Mouse (Mus musculus) limb, embryonic 12.5 days (tissue): ENCODE measurements around the gene AC129217.1. TPM values are rescaled to one million over a fixed set of nuclear protein-coding genes. Genes with fewer than 3 reads are reported as not detected.

Experiments
- ATAC-seq: fragments of 200-750 bp; cut with Nextera tagmentation; 2 replicates; pipeline ENCODE4 v1.8.0; 2017; ENCODE audit warnings: low read depth, moderate TSS enrichment; ENCODE audit not compliant: insufficient number of reproducible peaks, insufficient read depth, low FRiP score, low TSS enrichment
- H3K27ac ChIP-seq: fragments of 300-500 bp; sonication (generic); 2 replicates; pipeline ENCODE4 v1.5.1; 2016; ENCODE audit warnings: mild to moderate bottlenecking, moderate library complexity
- H3K27me3 ChIP-seq: fragments of 300-500 bp; sonication (generic); 2 replicates; pipeline ENCODE4 v1.6.1; 2016; ENCODE audit warnings: mild to moderate bottlenecking, moderate library complexity
- H3K36me3 ChIP-seq: fragments of 300-500 bp; sonication (generic); 2 replicates; pipeline ENCODE4 v1.6.1; 2016; ENCODE audit warnings: mild to moderate bottlenecking, moderate library complexity
- H3K4me1 ChIP-seq: fragments of 300-500 bp; sonication (generic); replicated peaks from 2 replicates; pipeline ENCODE4 v1.6.1; 2016
- H3K4me2 ChIP-seq: fragments of 300-500 bp; sonication (generic); 2 replicates; pipeline ENCODE4 v1.6.1; 2016; ENCODE audit warnings: mild to moderate bottlenecking, moderate library complexity
- H3K4me3 ChIP-seq: fragments of 300-500 bp; sonication (generic); replicated peaks from 2 replicates; pipeline ENCODE4 v1.5.1; 2016; ENCODE audit warnings: mild to moderate bottlenecking
- H3K9ac ChIP-seq: fragments of 300-500 bp; sonication (generic); replicated peaks from 2 replicates; pipeline ENCODE4 v1.6.1; 2016; ENCODE audit warnings: mild to moderate bottlenecking, moderate library complexity
- H3K9me3 ChIP-seq: fragments of 300-500 bp; sonication (generic); 2 replicates; pipeline ENCODE4 v1.6.1; 2016; ENCODE audit warnings: mild to moderate bottlenecking, moderate library complexity
- WGBS: fragments of 180-500 bp; shearing (Covaris S2); methylation state at CpG from one replicate; pipeline ENCODE4 v1.1.7; 2016; 5-methylcytosine and 5-hydroxymethylcytosine counted together
- polyA plus RNA-seq: library from polyadenylated mRNA; unstranded; fragments of >200 nt; fragmentation: Nextera tagmentation; extraction: Ambion mirVana; gene quantifications from 2 replicates; pipeline ENCODE4 v1.2.1, GENCODE M21; 2016

AC129217.1 gene
- polyA plus RNA-seq: not detected in 2 replicates

DNA sequence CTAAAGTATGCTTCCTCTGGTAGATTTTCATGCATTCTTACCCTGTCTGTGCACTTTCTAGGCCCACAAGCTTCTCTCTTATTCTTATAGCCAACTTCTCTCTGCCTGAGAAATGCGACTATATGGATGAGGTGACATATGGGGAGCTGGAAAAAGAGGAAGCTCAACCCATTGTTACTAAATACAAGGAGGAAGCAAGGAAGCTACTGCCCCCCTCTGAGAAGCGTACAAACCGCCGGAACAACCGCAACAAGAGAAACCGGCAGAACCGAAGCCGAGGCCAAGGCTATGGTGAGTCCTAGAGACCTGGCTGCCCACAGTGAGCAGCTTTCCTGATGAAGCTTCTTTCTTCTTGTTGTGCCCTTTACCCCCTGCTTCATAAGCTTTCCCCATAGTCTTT, at the start of gene AC129217.1:
AC129217.1 (plus strand) TSS at position 114 of the 400 bp plus-strand sequence.
- Histone ChIP-seq H3K4me2 (no peak within 1 kb of the TSS), H3K27ac (no peak within 1 kb of the TSS), H3K36me3 (peaks cover 99% of the 10 kb centered on the region), H3K4me3 (no peak within 1 kb of the TSS), H3K9ac (no peak within 1 kb of the TSS), H3K4me1 (no peaks in the 10 kb centered on the region), H3K27me3 (no peaks in the 10 kb centered on the region), H3K9me3 (no peaks in the 10 kb centered on the region)
- ATAC-seq: no peak
- 95% methylated on average over 8 of the region's 8 CpGs for WGBS

DNA sequence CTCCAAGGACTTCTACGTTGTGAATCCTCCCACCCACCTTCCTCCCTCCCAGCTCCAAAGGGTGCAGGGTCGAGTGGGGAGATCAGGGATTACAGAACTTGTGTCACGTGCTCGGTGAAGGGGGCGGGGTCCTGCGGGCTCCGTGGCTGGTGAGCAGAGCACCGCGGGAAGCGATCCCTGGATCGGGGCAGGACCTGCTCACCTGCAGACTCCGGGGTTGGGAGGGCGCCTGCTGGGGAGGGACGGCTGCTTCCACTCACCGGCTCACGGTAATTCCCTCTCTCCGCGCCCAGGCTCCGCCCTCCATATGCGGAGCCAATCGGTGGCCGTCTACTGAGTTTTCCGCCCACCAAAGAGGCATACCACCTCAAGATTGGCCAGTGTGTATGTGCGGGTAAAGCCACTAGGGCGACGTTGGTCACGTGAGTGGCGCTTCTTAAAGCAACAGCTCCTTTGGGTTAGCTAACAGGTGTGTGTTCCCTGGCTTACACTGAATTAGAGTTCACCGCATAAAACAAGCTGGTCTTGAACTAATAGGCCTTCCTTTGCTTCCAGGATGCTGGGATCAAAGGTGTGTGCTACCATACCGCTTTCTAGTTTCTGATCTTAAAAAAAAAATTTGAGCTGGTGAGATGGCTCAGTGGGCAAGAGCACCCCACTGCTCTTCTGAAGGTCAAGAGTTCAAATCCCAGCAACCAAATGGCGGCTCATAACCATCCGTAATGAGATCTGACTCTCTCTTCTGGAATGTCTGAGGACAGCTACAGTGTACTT, 43.4 kb upstream of the AC129217.1 start, which contains the start of gene Taf6l:
Taf6l (minus strand) TSS at position 410 of the 774 bp plus-strand sequence.
- peak within 1 kb of the TSS; percentile 69 for H3K9ac ChIP-seq
- H3K4me2 ChIP-seq: peak within 1 kb of the TSS; percentile 70
- WGBS: 1% methylated on average over 32 of the region's 32 CpGs
- ATAC-seq: peak; percentile 98
- peak within 1 kb of the TSS; percentile 89 for H3K27ac ChIP-seq
- no peaks in the 10 kb centered on the region for H3K9me3 ChIP-seq
- peaks cover 10% of the 10 kb centered on the region for H3K4me1 ChIP-seq
- peak within 1 kb of the TSS; percentile 72 for H3K4me3 ChIP-seq
- H3K36me3 ChIP-seq: peaks cover 37% of the 10 kb centered on the region
- H3K27me3 ChIP-seq: no peaks in the 10 kb centered on the region

DNA sequence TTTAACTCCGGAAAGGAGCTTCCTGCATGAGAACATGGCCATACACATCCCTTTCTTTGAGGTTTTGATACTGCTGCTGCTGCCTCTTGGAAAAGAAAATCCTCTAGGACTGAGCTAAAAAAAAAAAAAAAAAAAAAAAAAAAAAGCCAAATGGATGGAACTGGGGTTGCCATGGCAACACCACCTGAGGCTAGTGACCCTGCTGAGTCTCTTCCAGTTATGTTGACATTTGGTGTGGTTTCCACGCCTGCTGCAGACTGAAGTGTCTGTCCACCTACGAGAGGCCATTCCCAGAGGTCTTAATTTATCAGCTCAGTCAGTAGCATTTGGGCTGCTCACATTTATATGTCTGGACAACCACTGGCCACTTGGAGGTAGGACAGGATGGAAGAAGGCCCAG, 41.1 kb upstream of the AC129217.1 start:
- no peak for ATAC-seq
- Histone ChIP-seq H3K4me2 (no peak overlapping the region), H3K9ac (no peak overlapping the region), H3K9me3 (no peaks in the 10 kb centered on the region), H3K27ac (no peak overlapping the region), H3K4me3 (no peak overlapping the region), H3K4me1 (peaks cover 10% of the 10 kb centered on the region), H3K36me3 (peaks cover 28% of the 10 kb centered on the region), H3K27me3 (no peaks in the 10 kb centered on the region)
- 23% methylated on average over 3 of the region's 3 CpGs for WGBS

DNA sequence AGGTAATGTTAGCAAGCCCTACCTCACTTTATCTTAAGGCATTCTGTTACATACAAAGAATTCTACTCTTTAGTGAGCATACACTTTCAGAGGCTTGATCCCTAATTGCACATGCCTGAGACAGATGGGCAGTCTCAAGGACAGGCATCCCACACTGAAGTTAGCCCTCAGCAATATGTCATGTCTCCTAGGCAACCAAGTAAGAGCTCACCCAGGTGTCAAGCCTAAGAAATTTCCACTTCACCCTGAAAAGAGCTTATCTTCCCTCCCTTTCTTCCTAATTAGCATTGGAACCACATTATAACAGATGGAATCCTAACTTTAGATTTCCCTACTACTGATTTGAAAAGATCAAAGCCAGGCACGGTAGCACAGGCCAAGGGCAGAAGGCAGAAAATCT, 40.4 kb upstream of the AC129217.1 start:
- Histone ChIP-seq H3K4me1 (peaks cover 10% of the 10 kb centered on the region), H3K4me2 (no peak overlapping the region), H3K36me3 (peaks cover 28% of the 10 kb centered on the region), H3K4me3 (no peak overlapping the region), H3K9me3 (no peaks in the 10 kb centered on the region), H3K27me3 (no peaks in the 10 kb centered on the region), H3K27ac (0 out of 2 replicates have a peak overlapping the region, but pooled peaks have one; percentile 2), H3K9ac (no peak overlapping the region)
- WGBS: 66% methylated on average over 1 of the region's 1 CpGs
- ATAC-seq: no peak

DNA sequence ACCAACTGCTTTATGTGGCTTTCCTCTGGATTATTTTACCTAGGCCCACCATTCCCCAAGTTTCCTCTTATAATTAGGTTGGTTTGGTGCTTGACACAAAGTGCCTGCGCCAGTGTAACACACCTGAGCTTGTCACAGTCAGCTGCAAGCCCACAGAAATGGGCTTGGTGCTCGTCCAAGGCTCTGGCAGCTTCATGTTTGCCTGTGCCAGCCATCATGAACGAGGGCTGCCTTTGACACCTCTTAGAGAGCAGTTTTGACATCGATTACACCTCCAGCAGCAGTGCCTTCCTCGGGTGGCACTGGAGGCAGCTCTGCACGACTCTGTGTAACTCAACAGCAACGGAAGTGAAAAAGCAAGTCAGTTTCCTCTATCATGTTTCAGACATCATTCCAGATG, 39.4 kb upstream of the AC129217.1 start:
- WGBS: 78% methylated on average over 7 of the region's 7 CpGs
- Histone ChIP-seq H3K4me1 (peaks cover 9% of the 10 kb centered on the region), H3K27ac (no peak overlapping the region), H3K36me3 (peaks cover 34% of the 10 kb centered on the region), H3K9me3 (no peaks in the 10 kb centered on the region), H3K27me3 (no peaks in the 10 kb centered on the region), H3K4me3 (no peak overlapping the region), H3K4me2 (no peak overlapping the region), H3K9ac (no peak overlapping the region)
- no peak for ATAC-seq

DNA sequence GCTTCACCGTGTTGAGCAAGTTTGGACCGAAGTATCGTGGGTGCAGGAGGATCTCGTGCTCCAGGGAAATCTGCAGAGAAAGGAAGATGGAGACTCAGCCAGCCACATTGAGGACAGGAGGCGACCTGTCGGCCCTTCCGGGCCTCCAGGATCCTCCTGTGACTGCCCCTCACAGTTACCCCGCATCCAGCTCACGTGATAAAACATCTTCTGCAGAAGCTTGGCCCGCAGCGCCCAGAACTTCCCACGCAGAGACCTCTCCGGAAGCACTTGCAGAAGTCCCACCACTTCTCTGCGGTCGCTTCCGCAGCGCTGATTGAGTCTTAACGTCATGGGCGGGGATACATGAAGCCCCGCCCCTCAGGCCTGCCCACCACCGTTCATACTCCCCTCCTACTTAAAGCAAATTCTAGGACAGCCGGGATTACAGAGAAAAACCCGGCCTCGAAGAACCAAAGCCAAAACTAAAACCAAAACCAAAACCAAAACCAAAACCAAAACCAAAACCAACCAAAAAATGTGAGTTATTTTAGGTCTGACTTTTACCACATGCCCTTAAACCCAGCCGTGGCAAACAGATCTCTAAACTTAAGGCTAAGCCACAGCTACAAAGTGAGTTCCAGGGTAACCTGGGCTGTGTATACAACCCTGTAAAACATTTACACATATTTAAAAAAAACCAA, 31.2 kb upstream of the AC129217.1 start, which contains the start of gene Polr2g:
Polr2g (minus strand) TSS at position 314 of the 683 bp plus-strand sequence.
- peak within 1 kb of the TSS; percentile 79 for H3K9ac ChIP-seq
- WGBS: 2% methylated on average over 25 of the region's 25 CpGs
- H3K4me2 ChIP-seq: peak within 1 kb of the TSS; percentile 81
- peaks cover 14% of the 10 kb centered on the region for H3K4me1 ChIP-seq
- peak within 1 kb of the TSS; percentile 64 for H3K4me3 ChIP-seq
- H3K27ac ChIP-seq: peak within 1 kb of the TSS; percentile 60
- ATAC-seq: peak; percentile 74
- peaks cover 28% of the 10 kb centered on the region for H3K36me3 ChIP-seq
- H3K27me3 ChIP-seq: no peaks in the 10 kb centered on the region
- no peaks in the 10 kb centered on the region for H3K9me3 ChIP-seq

DNA sequence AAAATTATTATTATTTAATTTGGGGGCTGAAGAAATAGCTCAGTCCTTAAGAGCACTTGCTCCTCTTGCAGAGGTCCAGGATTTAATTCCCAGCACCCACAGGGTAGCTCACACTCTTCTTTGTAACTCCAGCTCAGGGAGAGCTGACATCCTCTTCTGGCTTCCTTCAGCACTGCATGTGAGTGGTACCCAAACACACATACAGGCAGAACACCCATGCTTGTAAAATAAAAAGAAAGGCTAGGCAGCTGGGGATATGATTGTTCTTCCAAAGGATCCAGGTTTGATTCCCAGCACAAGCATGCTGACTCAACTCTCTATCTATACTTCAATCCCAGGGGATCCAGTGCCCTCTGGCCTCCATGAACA, 30.6 kb upstream of the AC129217.1 start:
- H3K4me1 ChIP-seq: peaks cover 14% of the 10 kb centered on the region
- H3K27me3 ChIP-seq: no peaks in the 10 kb centered on the region
- H3K9ac ChIP-seq: no peak overlapping the region
- no peak overlapping the region for H3K27ac ChIP-seq
- H3K9me3 ChIP-seq: no peaks in the 10 kb centered on the region
- H3K4me2 ChIP-seq: peak overlapping the region; percentile 81
- no peak for ATAC-seq
- peaks cover 26% of the 10 kb centered on the region for H3K36me3 ChIP-seq
- H3K4me3 ChIP-seq: peak overlapping the region; percentile 64; the same call in 1 of the 2 replicates

DNA sequence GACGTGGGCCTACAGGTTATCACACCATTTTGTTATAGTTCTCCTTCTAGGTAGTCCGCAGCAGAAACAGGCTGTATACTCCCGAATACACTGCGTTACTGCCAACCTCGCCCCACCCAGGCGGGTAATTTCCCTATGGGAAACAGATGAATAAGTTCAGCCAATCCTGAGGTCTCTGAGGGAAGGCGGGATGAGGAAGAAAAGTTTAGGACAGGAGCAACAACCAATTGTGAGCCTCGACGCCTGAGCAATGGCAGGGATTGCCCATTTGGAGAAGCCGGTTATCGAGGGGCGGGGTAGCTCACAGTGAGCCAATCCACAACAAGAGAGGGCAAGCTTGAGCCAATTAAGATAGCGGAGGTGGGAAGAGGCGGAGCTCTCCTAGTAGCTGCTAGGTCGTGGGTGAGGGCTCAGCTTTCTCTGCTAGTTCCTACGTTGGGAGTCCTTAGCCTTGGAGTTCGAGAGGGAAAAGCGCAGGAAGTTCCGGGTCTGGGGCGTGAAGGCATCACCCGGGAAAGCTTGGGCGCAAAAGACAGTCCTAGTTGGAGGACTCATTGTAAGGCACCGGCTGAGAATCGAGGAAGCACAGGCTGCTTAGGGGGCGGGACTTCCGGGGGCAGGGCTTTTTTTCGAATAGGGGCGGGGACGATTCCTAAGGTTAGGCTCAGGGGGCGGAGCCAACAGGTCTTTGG, 27.3 kb upstream of the AC129217.1 start, which contains the start of gene Zbtb3:
Zbtb3 (plus strand) TSS at position 426 of the 692 bp plus-strand sequence.
- Histone ChIP-seq H3K27ac (peak within 1 kb of the TSS; percentile 81), H3K36me3 (peaks cover 34% of the 10 kb centered on the region), H3K9me3 (no peaks in the 10 kb centered on the region), H3K4me3 (peak within 1 kb of the TSS; percentile 54), H3K4me1 (peaks cover 11% of the 10 kb centered on the region), H3K4me2 (peak within 1 kb of the TSS; percentile 70), H3K9ac (peak within 1 kb of the TSS; percentile 40; the same call in 1 of the 2 replicates), H3K27me3 (no peaks in the 10 kb centered on the region)
- ATAC-seq: peak; percentile 96
- WGBS: under 1% methylated on average over 30 of the region's 30 CpGs

DNA sequence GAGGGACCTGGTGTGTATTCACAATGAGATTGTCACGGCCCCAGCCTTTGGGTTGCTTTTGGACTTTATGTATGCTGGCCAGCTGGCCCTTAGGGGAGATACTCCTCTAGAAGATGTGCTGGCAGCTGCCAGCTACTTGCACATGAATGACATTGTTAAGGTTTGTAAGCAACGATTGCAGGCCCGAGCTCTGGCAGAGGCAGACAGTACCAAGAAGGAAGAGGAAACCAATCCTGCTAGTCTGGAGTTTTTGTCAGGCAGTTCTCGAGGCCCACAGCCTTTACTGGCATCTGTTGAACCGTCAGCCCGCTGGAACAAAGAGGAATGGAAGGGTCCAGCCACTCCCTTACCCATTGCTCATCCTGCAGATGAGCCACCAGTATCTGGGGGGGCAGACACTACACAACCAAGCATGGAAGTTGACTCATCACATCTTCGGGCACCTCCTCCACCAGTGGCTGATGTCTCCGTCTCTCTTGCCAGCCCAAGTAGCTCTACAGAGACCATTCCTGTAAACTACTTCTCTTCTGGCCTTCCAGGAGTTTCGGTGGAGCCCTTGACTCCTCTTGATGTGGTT, 26.3 kb upstream of the AC129217.1 start:
- WGBS: 93% methylated on average over 9 of the region's 9 CpGs

DNA sequence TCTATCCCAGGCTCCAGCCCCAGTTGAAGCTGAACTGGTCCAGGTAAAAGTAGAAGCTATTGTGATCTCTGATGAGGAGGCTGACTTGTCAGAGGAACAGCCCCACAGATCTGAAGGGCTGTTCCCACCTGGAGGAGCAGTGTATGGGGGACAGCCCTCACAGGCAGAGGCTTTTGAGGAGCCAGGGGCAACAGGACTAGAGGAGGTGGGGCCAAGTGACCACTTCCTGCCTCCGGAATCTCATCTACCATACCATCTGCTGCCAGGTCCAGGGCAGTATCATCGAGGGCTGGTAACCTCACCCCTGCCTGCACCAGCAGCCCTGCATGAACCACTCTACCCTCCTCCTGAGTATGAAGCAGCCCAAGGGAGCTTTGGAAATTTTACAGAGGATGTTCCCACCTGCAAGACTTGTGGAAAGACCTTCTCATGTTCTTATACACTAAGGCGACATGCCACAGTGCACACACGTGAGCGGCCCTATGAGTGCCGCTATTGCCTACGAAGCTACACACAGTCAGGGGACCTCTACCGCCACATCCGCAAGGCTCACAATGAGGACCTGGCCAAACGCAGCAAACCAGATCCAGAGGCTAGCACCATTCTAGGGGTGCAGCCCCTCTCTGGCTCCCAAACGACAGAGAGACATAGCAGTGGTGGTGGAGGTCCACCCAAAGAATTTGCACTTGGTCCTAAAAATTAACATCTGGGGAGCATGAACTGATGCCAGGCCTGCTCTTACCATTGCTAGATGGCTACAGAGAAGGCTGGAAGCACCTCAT, 25.5 kb upstream of the AC129217.1 start:
- Histone ChIP-seq H3K4me3 (no peak overlapping the region), H3K9me3 (no peaks in the 10 kb centered on the region), H3K9ac (no peak overlapping the region), H3K27me3 (no peaks in the 10 kb centered on the region), H3K4me1 (peaks cover 6% of the 10 kb centered on the region), H3K4me2 (no peak overlapping the region), H3K36me3 (peaks cover 52% of the 10 kb centered on the region), H3K27ac (no peak overlapping the region)
- 88% methylated on average over 11 of the region's 11 CpGs for WGBS
- no peak for ATAC-seq

More for the DNA sequence above, 26.3 kb upstream of the AC129217.1 start:
- Histone ChIP-seq H3K4me3 (peak overlapping the region; percentile 54; the same call in 1 of the 2 replicates), H3K4me2 (peak overlapping the region; percentile 70), H3K27ac (peak overlapping the region; percentile 81; the same call in 1 of the 2 replicates), H3K27me3 (no peaks in the 10 kb centered on the region), H3K36me3 (peaks cover 45% of the 10 kb centered on the region), H3K4me1 (peaks cover 6% of the 10 kb centered on the region), H3K9ac (no peak overlapping the region), H3K9me3 (no peaks in the 10 kb centered on the region)
- ATAC-seq: no peak
